Mouse (Mus musculus) ZHBTc4 (cell line): Measurements from ENCODE around the gene Wscd1.

Source experiments
- DNase-seq: peaks from one replicate; pipeline ENCODE4 v3.0.0-alpha.2; 2011; ENCODE audit warnings: low read depth, low spot score

The Wscd1 gene

DNA sequence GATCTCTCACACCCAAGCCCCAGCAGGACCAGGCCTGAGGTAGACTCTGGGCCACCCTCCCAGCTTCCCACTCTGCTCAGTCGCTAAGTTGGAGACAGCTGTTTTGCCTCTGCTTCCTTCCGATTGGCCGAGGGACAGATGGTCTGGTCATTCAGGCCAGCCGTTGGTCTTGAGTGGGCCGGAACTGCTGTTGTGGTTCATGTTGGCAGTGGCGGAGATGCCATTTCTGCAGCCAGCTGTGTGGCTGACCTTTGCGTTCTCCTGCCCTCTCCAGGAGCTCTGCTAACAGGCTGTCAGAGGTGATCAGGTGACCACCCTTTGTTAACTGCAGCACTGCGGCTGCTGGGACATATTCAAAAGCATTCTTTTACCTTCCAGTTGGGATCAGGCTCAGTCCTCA lies 20.0 kb downstream of the Wscd1 start:
- DNase-seq = no peak

DNA sequence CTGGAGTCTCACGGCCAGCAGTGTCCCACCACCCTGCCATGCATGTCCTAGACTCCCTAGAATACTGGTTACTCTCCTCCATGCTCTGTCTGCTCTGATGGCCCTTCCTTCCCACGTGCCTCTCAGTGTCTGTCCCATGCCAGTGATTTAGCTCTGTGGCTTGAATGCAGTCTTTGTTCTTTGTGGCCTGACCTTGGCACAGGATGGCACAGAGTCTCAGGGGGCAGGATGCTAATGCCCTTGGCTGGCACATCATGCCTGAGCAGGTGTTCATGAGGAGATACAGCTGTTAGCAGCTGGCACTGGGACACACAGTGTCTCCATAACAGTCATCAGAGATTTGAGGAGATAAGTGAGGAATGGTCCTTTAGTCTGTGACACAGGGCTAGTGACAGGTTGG lies 20.8 kb downstream of the Wscd1 start:
- DNase-seq = no peak

DNA sequence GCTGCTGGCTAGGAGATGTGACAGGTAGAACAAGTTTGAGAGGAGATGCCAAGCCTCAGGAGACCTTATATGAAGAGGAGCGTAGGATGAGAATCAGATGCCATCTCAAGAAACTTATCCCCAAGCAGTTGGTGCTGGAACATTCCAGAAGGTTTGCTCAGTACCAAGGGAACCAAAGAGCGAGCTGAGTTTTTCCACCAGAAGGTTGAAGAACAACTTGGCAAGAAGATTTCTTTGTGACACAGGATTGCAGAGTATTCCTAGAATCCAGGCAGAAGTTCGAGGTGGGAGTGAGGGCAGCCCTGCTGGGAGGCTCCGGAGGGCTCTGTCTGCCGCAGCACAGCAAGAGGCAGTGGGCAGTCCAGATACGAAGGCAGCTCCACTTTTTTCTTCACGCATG lies 21.4 kb downstream of the Wscd1 start:
- DNase-seq = no peak

DNA sequence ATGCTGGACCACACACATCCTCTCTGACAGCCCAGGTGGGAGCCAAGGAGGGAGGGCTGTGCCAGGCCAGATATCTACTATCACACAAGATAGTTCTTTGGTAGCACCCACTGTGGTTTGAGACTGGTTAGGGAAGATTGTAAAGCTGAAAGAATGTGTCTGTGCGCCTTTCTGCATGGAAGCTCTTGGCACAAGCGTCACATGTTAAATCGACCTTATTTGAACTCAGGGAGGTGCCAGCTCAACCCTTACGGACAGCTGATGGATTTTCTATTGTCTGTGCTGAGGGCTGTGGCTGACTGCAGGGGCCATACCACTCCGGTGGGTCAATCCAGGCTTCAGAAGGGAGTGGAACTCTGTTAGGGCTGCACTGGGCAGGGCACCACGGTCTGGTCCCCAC lies 22.3 kb downstream of the Wscd1 start:
- DNase-seq = no peak

DNA sequence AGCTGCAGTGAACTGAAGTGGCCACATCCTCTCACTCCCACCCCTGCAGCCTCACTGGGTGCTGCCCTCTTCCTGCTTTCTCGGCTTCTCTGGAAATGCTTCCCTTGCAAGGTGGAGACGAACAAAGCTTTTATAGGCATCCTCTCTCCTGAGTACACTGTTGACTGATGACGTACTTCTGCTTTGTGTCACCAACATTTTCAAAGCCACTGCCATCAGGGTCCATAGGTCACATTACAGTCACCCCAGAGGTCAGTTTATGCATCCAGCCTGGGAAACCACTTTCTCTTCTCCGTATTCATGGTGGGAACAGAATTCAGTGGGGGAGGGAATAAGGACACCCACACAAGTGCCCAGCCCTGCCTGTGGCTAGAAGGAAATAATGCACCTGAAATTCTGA lies 23.1 kb downstream of the Wscd1 start:
- DNase-seq = no peak

DNA sequence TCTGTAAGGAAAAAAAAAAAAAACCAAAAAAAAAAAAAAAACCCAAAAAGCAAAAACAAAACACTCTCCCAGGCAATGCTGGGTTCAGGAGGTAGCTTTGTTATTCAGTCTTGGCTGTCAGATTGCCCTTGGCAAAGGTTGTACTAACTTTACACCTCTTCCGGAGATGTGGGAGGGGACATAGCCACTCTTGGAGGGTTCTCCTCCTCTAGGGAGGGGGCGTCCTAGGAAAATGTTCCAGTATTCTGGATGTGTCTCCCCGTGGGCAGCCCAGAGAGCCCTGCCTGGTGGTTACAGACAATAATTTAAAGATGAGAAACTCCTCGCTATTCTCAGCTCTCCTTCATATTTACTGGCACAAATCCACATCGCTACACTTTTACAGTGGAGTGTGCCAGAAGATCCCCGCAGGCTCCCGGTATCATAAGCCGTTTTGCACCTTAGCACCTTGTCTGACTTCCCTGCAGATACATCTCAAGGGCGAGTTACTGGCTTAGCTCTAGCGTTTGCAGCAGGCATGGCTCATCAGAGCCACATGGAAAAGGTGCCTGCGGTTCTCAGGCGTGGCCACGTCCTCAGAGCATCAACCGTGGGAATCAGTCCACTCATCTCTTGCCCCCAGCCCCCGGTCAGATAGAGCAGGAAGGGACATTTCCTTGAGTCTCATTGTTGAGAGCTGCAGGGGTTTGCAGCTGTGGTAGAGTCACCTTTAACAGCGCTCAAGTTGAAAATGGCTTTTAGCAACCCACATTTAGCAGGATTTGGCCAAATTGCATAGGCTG lies 24.5 kb downstream of the Wscd1 start:
- peak; percentile 30 for DNase-seq

DNA sequence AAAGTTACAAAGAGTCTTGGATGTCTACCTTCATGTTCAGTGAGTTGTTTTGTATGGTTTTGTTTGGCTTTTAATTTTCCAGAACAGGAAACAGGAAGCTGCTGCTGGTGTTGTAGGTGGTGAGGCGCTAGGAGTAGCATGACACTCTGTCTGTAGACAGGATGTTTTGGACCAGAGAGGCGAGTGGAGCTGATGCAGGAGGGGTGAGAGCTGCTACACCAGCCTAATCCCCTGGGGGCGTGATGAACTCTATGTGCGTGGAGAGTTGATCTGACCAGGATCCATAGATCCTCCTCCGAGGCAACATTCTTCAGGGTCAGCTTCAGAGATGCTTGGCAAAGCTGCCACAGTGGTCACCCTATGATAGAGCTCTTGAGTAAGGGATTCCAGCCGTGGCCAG lies 25.3 kb downstream of the Wscd1 start:
- no peak for DNase-seq

DNA sequence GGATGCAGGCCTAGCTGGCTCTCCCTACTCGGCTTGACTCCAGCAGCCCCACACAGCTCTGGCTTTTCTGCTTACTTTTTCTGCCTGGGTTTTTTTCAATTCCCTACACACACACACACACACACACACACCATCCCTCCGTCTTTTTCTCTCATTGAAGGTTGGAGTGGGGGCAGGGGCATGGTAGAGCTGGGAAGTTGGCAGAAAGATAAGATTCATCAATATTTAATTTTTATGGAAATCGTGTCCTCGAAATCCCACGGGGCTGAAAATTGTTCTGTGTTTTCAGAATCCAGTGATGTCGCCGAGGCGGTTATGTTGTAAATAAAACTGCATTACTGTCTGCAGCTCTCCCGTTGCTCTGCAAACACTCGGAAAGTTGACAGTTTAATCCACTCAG lies 29.9 kb downstream of the Wscd1 start:
- no peak for DNase-seq

DNA sequence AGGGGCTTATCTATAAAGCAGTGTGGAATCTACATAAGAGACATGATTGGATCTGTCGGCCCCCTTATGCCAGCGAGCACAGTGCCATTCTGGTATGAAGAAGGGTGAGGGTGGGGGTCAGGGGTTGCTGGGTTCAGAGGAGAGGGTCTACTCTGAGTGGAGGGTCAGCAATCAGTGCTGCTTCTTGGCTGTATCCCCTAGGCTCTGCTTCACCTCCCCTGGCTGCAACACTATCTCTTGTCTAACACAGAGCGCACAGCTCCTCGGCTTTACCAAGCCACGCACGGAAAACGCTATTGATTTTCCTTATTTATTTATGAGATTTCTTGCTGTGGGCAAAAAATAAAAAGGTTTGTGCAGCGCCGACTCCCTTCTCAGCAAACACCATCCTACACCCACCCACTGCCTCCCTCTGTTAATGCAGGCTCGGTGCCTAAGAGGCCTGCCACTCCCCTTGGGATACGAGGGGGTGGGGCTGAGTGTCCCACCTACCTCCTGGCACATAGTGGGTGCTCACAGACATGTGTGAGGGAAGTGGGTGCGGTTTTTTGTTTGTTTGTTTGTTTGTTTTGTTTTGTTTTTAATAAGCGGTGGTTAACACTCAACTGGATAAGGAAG lies 32.1 kb downstream of the Wscd1 start:
- DNase-seq = no peak

DNA sequence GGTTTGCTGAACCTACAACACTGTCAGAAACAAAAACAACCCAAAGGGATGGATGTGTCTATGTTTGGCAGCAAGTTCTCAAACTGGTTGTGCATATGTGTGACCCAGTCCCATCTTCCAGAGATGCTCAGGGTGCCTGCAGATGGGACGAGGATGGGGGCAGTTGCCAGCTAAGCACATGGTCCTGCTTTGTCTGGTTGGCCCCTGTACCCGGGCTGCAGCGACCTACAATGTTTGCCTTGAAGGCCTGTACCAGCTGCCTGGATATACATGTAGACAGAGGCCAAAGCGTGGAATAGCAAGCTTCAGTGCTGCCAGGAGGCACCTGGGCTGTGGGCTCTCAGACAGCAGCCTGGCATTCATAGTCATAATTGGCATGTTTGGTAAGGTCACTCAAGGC lies 35.8 kb downstream of the Wscd1 start:
- DNase-seq = no peak

DNA sequence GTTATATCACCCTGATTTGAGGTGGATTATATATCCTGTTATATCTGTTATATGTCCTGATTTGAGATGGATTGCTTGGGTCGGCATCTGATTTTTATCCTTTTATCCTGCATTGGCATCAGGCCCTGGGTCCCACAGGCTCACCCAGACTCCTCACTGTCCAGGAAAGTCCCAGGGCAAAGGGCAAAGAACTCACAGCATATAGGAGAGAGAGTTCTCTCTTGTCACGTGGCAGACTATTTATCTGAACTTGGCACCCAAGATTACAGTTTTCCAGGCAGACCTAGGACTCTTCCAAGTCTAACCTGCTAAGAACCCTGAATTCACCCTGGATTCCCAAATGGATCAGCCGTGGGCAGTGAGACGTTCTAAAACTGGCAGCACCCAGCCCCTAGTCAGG lies 38.5 kb downstream of the Wscd1 start:
- DNase-seq = no peak

DNA sequence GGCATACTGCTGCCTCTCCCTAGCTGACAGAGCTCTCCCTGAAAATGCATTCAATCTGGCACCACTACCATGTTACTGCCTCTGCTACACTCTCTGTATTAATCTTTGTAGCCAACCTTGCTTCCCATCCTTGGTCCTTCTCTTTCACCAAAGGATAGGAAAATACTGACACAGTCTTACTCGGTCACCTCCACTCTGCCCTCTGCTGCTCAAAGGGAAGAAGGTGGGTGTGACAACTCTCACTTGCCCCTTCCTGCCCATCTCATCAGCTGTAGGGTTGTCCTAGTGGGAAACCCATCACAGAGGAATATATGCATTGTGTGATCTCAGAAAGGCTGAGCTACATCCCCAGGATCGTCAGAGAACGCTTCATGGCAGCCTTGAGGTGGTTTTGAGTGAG lies 40.5 kb downstream of the Wscd1 start:
- DNase-seq = no peak

DNA sequence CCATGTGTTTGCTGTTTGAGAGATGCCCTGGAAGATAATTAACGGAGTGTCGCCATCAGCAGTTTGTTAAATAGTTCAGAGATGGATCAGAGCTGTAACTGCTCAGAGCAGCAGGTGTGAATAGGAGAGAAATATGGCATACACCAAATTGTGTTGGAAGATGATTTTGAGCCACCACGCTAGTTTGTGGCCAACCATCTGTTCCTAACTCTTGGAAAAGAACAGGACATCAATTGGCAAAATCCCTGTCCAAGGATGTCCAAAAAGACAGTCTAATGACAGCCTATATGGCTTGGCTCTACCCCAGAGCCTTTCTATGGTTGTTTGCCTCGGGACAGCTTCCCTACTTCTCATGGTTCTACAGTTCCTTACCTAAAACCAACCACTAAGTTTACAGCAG lies 49.5 kb downstream of the Wscd1 start:
- no peak for DNase-seq

DNA sequence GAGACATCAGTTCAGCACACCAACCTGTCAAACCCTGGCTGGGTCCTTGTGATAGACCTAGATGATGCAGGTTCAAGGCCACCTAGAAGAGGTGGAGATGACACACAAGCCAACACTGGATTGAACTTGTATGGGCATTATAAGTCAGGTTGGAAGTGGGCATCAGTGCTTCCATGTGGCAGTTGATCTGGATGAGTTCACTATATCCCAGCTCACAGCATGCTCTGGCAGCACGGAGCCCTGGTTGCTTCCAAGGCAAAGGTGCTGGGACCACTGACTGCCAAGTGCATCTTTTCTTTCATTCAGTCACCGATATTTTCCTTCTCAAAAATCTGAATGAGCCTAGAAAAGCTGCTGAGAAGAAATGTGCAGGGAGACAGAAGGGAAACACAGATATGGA lies 58.8 kb downstream of the Wscd1 start:
- no peak for DNase-seq

DNA sequence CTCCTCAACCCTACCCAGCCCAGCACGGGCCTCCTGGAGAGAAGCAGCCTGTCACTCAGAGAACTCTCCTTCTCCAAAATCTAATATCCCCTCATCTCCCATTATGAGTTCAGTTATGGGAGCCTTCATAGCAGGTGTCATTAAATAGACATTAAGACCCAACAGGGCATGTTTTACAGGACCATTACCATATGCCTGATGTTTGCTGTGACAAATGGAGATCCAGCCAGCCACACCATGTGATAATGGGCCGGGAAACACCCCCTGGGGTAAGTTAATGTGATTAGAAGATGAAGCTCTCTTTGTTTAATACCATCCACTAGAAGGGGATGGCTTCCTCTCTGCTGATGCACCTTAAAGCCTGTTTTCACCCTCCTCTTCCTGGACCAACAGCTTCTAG lies 62.1 kb downstream of the Wscd1 start:
- no peak for DNase-seq

DNA sequence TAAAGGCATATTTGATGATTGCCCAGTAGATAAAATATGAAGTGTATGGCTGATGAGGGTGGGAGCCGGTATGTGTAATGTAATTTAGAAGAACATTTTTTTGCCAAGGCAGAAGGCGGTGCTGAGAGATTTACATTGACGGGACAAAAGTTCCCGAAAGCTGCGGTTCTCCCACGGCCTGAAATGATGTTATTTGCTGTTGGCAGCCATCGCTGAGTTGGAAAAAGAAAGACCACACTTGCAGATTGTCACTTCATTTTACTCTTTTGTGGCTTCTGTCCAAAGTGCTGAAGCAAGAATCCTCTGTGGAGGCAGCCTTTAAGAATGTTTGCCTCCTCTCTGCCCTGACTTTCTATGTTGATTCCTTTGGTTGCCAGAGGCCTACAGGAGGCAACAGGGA lies 63.2 kb downstream of the Wscd1 start:
- peak; percentile 3 for DNase-seq

DNA sequence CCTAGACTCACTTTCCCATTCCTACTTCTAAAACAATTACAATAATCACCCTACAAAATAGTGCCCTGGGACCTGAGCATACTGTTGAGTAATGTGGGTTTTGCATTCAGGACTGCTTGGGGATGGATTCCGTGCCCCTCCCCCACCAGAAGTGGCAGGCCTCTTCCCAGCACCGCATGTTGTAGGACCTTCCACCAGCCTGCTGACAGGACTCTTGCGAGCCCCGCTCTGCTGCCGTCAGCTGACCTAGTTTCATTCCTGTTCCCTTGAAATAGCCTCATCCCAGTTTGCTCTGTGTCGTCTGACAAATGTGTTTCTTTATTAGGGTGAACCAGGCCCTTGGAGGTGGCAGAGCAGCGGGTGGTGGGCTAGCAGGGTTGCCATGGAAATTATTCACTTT lies 64.8 kb downstream of the Wscd1 start:
- no peak for DNase-seq

DNA sequence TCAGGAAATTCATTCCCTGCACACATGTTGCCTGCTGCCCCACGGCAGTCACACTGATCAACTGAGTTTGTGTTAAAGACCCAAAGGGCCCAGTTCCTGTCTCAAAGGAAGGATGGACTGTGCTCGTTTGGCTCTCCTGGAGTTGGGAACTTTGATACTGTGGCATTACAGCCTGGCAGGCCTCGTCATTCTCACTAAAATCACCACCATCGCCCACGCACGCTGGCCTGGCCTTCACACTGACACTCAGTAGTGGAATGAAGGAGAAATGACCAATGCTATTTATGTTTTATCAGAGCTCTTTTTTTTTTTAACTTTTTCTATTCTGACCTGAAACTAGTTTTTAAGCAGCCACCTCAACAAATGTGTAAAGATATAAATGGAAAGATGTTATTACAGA lies 65.6 kb downstream of the Wscd1 start:
- no peak for DNase-seq

DNA sequence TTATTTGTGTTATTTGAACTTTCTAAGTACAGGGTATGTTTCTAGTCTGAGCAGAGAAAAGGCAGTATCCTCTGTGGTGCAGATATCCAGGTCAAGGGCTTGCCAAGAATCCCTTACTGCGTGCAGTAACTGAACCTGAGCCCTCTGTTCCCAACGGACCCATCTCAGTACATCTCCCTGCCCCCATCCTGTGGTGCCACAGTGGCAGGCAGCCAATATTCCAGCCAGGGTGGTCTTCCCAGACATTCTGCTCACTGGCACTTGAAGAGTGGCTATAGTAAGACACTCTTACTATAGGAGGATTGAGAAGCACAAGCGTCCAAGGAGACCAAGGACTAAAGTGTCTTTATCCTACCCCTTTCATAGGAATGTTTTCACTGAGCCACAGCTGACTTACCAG lies 67.2 kb downstream of the Wscd1 start:
- DNase-seq = no peak

DNA sequence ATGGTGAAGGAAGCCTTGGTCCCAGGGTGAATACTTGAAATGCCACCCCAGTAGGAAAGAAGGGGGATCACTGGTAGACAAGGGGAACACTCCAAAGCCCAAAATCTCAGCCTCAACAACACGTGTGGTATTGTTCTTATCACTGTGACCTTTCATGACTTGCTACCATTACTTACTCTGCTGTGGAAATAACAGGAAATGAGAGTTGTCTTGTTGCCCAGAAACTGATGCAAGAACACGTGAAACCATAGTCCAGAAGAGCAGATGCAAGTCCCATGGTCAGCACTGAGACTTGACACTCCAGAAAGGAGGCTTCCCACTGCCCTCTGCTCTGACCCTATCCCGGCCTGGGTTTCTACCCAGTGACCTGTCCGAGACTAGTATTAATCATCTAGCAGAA lies 67.6 kb downstream of the Wscd1 start:
- no peak for DNase-seq

DNA sequence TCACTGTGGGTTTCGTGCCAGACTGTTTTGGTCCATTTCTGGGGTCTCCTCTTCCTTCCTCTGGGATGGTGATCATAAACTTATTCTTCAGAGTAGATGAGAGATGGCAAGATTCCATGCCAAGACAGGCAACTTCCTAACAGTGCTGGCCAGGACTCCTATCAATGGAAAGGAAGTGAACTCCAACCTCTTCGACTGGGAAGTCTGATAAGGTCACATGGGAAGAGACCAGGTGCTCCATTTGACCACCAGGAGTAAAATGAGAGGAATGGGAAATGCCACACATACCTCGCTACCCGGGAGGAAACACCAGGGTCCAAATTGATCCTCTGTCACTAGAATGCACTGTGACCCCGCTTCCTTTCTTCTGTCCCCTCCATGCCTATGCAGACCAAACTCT lies 68.4 kb downstream of the Wscd1 start:
- DNase-seq = no peak

DNA sequence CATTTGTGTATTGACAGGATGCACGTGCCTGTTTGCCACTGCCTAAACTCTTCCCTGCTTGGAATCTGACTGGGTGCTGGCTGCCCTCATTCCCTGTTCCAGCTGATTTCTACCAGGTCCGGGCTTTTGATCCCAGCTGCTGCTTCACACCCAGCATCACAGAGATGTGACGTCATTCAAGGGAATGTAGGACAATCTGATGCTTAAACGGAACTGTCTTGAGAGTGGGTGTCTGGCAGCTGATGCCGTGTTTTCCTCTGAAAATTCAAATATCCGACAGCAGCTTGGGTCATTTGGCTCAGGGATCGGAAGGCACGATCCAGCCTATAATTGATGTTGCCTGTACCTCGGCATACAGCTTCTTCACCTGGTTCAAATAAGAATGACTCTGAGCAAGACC lies 70.2 kb downstream of the Wscd1 start:
- no peak for DNase-seq

DNA sequence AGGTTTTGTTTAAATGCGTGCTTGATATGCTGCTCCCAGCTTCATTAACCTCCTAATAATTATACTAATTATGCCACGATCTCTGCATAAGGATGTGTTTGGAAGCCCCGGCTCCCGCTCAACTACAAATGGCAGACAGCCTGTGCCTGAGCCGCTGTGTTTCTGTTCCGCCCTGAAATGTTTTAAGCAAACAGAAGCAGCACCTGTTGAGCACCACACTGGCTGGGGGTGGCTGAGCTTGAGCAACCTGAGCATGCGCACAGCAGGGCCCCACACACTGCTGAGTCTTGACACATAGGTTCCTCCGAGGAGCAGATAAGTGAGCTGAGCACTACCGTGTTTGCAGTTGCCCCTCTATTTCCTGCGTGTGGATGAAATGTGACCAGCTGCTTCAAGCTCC lies 71.1 kb downstream of the Wscd1 start:
- DNase-seq = peak; percentile 56

DNA sequence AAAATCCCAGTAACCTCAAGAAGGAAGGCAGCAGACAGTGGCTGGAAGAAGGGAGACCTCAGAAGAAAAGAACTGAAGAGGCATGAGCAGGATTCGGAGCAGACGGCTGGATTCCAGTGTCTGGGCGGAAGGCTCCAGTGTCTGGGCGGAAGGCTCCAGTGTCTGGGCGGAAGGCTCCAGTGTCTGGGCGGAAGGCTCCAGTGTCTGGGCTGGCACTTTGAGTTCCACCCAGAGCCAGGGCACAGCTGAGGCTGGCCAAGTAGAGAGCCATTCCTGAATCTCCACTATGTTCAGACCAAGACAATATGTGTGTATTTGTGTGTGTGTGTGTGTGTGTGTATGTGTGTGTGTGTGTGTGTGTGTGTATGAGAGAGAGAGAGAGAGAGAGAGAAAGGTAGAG lies 71.8 kb downstream of the Wscd1 start:
- DNase-seq = peak; percentile 24
